Mouse (Mus musculus) neural tube, embryonic 12.5 days (tissue): ENCODE results near the gene Rxrg. TPM values are rescaled to one million over a fixed set of nuclear protein-coding genes. Genes with fewer than 3 reads are reported as not detected.

Experiments
- ATAC-seq: fragments of 200-750 bp; cut with Nextera tagmentation; 2 replicates; pipeline ENCODE4 v1.8.0; 2017; ENCODE audit warnings: low read depth, mild to moderate bottlenecking, moderate TSS enrichment, moderate library complexity; ENCODE audit not compliant: low FRiP score
- H3K27ac ChIP-seq: fragments of 300-500 bp; sonication (generic); 2 replicates; pipeline ENCODE4 v1.5.1; 2016
- H3K27me3 ChIP-seq: fragments of 300-500 bp; sonication (generic); replicated peaks from 2 replicates; pipeline ENCODE4 v1.6.1; 2016; ENCODE audit warnings: mild to moderate bottlenecking
- H3K36me3 ChIP-seq: fragments of 300-500 bp; sonication (generic); 2 replicates; pipeline ENCODE4 v1.6.1; 2016; ENCODE audit warnings: mild to moderate bottlenecking
- H3K4me1 ChIP-seq: fragments of 300-500 bp; sonication (generic); 2 replicates; pipeline ENCODE4 v1.6.1; 2016
- H3K4me2 ChIP-seq: fragments of 300-500 bp; sonication (generic); replicated peaks from 2 replicates; pipeline ENCODE4 v1.6.1; 2016; ENCODE audit warnings: mild to moderate bottlenecking
- H3K4me3 ChIP-seq: fragments of 300-500 bp; sonication (generic); 2 replicates; pipeline ENCODE4 v1.5.1; 2016
- H3K9ac ChIP-seq: fragments of 300-500 bp; sonication (generic); 2 replicates; pipeline ENCODE4 v1.6.1; 2016; ENCODE audit warnings: mild to moderate bottlenecking
- H3K9me3 ChIP-seq: fragments of 300-500 bp; sonication (generic); 2 replicates; pipeline ENCODE4 v1.6.1; 2016; ENCODE audit warnings: mild to moderate bottlenecking
- WGBS: fragments of 180-500 bp; shearing (Covaris S2); methylation state at CpG from one replicate; pipeline ENCODE4 v1.1.7; 2016; 5-methylcytosine and 5-hydroxymethylcytosine counted together
- polyA plus RNA-seq: library from polyadenylated mRNA; unstranded; fragments of >200 nt; fragmentation: Nextera tagmentation; extraction: Ambion mirVana; gene quantifications from 2 replicates; pipeline ENCODE4 v1.2.1, GENCODE M21; 2016

The Rxrg gene
- polyA plus RNA-seq, 1 experiment from 2014 or later, result 14.1 TPM

GRCm38 (mm10) chr1:167608201-167608741 is 10.1 kb downstream of the Rxrg start:
- H3K4me2 ChIP-seq, result peak overlapping the region; percentile 18
- H3K9ac ChIP-seq, result no peak overlapping the region
- no peak overlapping the region for H3K27ac ChIP-seq

GRCm38 (mm10) chr1:167617131-167617530 is 18.9 kb downstream of the Rxrg start:
- no peak overlapping the region for H3K27ac ChIP-seq
- ATAC-seq, result no peak
- H3K9ac ChIP-seq, result no peak overlapping the region
- no peaks in the 10 kb centered on the region for H3K36me3 ChIP-seq
- H3K27me3 ChIP-seq, result no peaks in the 10 kb centered on the region
- H3K9me3 ChIP-seq, result no peaks in the 10 kb centered on the region
- 80% methylated on average over 14 of the region's 14 CpGs for WGBS
- H3K4me2 ChIP-seq, result no peak overlapping the region
- no peaks in the 10 kb centered on the region for H3K4me1 ChIP-seq
- H3K4me3 ChIP-seq, result no peak overlapping the region

More at GRCm38 (mm10) chr1:167608201-167608741, 10.1 kb downstream of the Rxrg start:
- peak; percentile 79 for ATAC-seq
- WGBS, result 35% methylated on average over 9 of the region's 9 CpGs
- H3K4me3 ChIP-seq, result no peak overlapping the region
- H3K9me3 ChIP-seq, result no peaks in the 10 kb centered on the region; the same call in 1 of the 2 replicates
- H3K36me3 ChIP-seq, result no peaks in the 10 kb centered on the region
- H3K27me3 ChIP-seq, result no peaks in the 10 kb centered on the region
- H3K4me1 ChIP-seq, result peaks cover 6% of the 10 kb centered on the region; the same call in 1 of the 2 replicates

GRCm38 (mm10) chr1:167617995-167618489 is 19.9 kb downstream of the Rxrg start:
- Histone ChIP-seq H3K27ac (no peak overlapping the region), H3K9me3 (no peaks in the 10 kb centered on the region), H3K4me2 (no peak overlapping the region), H3K4me3 (no peak overlapping the region), H3K9ac (no peak overlapping the region), H3K4me1 (no peaks in the 10 kb centered on the region), H3K27me3 (no peaks in the 10 kb centered on the region), H3K36me3 (no peaks in the 10 kb centered on the region)
- 85% methylated on average over 18 of the region's 18 CpGs for WGBS
- no peak for ATAC-seq

GRCm38 (mm10) chr1:167620206-167620795 is 22.1 kb downstream of the Rxrg start:
- H3K27me3 ChIP-seq, result no peaks in the 10 kb centered on the region
- H3K4me2 ChIP-seq, result no peak overlapping the region
- ATAC-seq, result no peak
- H3K4me1 ChIP-seq, result no peaks in the 10 kb centered on the region
- no peak overlapping the region for H3K27ac ChIP-seq
- no peak overlapping the region for H3K9ac ChIP-seq
- H3K4me3 ChIP-seq, result no peak overlapping the region
- WGBS, result 79% methylated on average over 15 of the region's 15 CpGs
- no peaks in the 10 kb centered on the region for H3K36me3 ChIP-seq
- no peaks in the 10 kb centered on the region for H3K9me3 ChIP-seq

GRCm38 (mm10) chr1:167625098-167625497 is 26.9 kb downstream of the Rxrg start:
- H3K36me3 ChIP-seq, result no peaks in the 10 kb centered on the region
- no peak overlapping the region for H3K4me2 ChIP-seq
- no peak overlapping the region for H3K9ac ChIP-seq
- no peak overlapping the region for H3K27ac ChIP-seq
- H3K9me3 ChIP-seq, result no peaks in the 10 kb centered on the region
- H3K4me3 ChIP-seq, result no peak overlapping the region
- ATAC-seq, result no peak
- WGBS, result 78% methylated on average over 3 of the region's 3 CpGs
- H3K27me3 ChIP-seq, result no peaks in the 10 kb centered on the region
- no peaks in the 10 kb centered on the region for H3K4me1 ChIP-seq

GRCm38 (mm10) chr1:167631765-167632164 is 33.6 kb downstream of the Rxrg start:
- no peak for ATAC-seq
- WGBS, result 93% methylated on average over 6 of the region's 6 CpGs
- no peaks in the 10 kb centered on the region for H3K36me3 ChIP-seq

GRCm38 (mm10) chr1:167635702-167636101 is 37.5 kb downstream of the Rxrg start:
- no peaks in the 10 kb centered on the region for H3K27me3 ChIP-seq
- H3K9me3 ChIP-seq, result no peaks in the 10 kb centered on the region
- H3K9ac ChIP-seq, result no peak overlapping the region
- 61% methylated on average over 12 of the region's 12 CpGs for WGBS
- no peaks in the 10 kb centered on the region for H3K4me1 ChIP-seq
- H3K4me2 ChIP-seq, result no peak overlapping the region
- ATAC-seq, result no peak
- H3K36me3 ChIP-seq, result no peaks in the 10 kb centered on the region
- no peak overlapping the region for H3K27ac ChIP-seq
- H3K4me3 ChIP-seq, result no peak overlapping the region

More at GRCm38 (mm10) chr1:167631765-167632164, 33.6 kb downstream of the Rxrg start:
- Histone ChIP-seq H3K27me3 (no peaks in the 10 kb centered on the region), H3K27ac (no peak overlapping the region), H3K9ac (no peak overlapping the region), H3K9me3 (no peaks in the 10 kb centered on the region), H3K4me3 (no peak overlapping the region), H3K4me2 (no peak overlapping the region), H3K4me1 (no peaks in the 10 kb centered on the region)

GRCm38 (mm10) chr1:167636948-167637347 is 38.8 kb downstream of the Rxrg start:
- H3K9me3 ChIP-seq, result no peaks in the 10 kb centered on the region
- 22% methylated on average over 3 of the region's 3 CpGs for WGBS
- H3K36me3 ChIP-seq, result no peaks in the 10 kb centered on the region
- no peak overlapping the region for H3K9ac ChIP-seq
- H3K27ac ChIP-seq, result no peak overlapping the region
- peak; percentile 63; the same call in 1 of the 2 replicates for ATAC-seq
- H3K27me3 ChIP-seq, result no peaks in the 10 kb centered on the region
- no peak overlapping the region for H3K4me3 ChIP-seq
- no peak overlapping the region for H3K4me2 ChIP-seq
- no peaks in the 10 kb centered on the region for H3K4me1 ChIP-seq

GRCm38 (mm10) chr1:167638053-167638452 is 39.9 kb downstream of the Rxrg start:
- 38% methylated on average over 13 of the region's 13 CpGs for WGBS
- Histone ChIP-seq H3K27ac (no peak overlapping the region), H3K9ac (no peak overlapping the region), H3K9me3 (no peaks in the 10 kb centered on the region), H3K36me3 (no peaks in the 10 kb centered on the region), H3K27me3 (no peaks in the 10 kb centered on the region), H3K4me3 (no peak overlapping the region), H3K4me2 (no peak overlapping the region), H3K4me1 (no peaks in the 10 kb centered on the region)
- no peak for ATAC-seq

GRCm38 (mm10) chr1:167638901-167639300 is 40.7 kb downstream of the Rxrg start:
- WGBS, result 79% methylated on average over 9 of the region's 9 CpGs
- H3K27me3 ChIP-seq, result no peaks in the 10 kb centered on the region; the same call in 1 of the 2 replicates
- no peak for ATAC-seq
- no peak overlapping the region for H3K9ac ChIP-seq
- no peaks in the 10 kb centered on the region for H3K36me3 ChIP-seq
- no peak overlapping the region for H3K4me3 ChIP-seq
- H3K9me3 ChIP-seq, result no peaks in the 10 kb centered on the region
- no peak overlapping the region for H3K4me2 ChIP-seq
- no peak overlapping the region for H3K27ac ChIP-seq
- no peaks in the 10 kb centered on the region for H3K4me1 ChIP-seq

- Histone ChIP-seq H3K4me1 (no peaks in the 10 kb centered on the region), H3K4me2 (no peak overlapping the region; the same call in 1 of the 2 replicates), H3K27me3 (no peaks in the 10 kb centered on the region; the same call in 1 of the 2 replicates), H3K4me3 (no peak overlapping the region), H3K9me3 (no peaks in the 10 kb centered on the region), H3K9ac (no peak overlapping the region), H3K36me3 (no peaks in the 10 kb centered on the region), H3K27ac (no peak overlapping the region)
- peak; percentile 86 for ATAC-seq
- WGBS, result 19% methylated on average over 16 of the region's 16 CpGs
Observed at GRCm38 (mm10) chr1:167644866-167645537, 46.8 kb downstream of the Rxrg start.

- Histone ChIP-seq H3K27ac (no peak overlapping the region), H3K4me2 (no peak overlapping the region), H3K9ac (no peak overlapping the region), H3K27me3 (no peaks in the 10 kb centered on the region), H3K4me3 (no peak overlapping the region), H3K36me3 (no peaks in the 10 kb centered on the region), H3K9me3 (no peaks in the 10 kb centered on the region), H3K4me1 (no peaks in the 10 kb centered on the region)
- 87% methylated on average over 3 of the region's 3 CpGs for WGBS
- ATAC-seq, result no peak
Observed at GRCm38 (mm10) chr1:167648670-167649069, 50.5 kb downstream of the Rxrg start.
